Mouse (Mus musculus) subcutaneous adipose tissue, adult 2 months (tissue): ENCODE data around the gene Lrit3. TPM values are rescaled to one million over a fixed set of nuclear protein-coding genes. Genes with fewer than 3 reads are reported as not detected.

Source experiments
- polyA plus RNA-seq: library from polyadenylated mRNA; depleted of rRNA; stranded (reverse); fragments of >200 nt; gene quantifications from 2 replicates; pipeline ENCODE4 v1.2.3, GENCODE M21; 2012; ENCODE audit warnings: low replicate concordance; rRNA removed

The Lrit3 gene
- not detected in 2 replicates for polyA plus RNA-seq

DNA sequence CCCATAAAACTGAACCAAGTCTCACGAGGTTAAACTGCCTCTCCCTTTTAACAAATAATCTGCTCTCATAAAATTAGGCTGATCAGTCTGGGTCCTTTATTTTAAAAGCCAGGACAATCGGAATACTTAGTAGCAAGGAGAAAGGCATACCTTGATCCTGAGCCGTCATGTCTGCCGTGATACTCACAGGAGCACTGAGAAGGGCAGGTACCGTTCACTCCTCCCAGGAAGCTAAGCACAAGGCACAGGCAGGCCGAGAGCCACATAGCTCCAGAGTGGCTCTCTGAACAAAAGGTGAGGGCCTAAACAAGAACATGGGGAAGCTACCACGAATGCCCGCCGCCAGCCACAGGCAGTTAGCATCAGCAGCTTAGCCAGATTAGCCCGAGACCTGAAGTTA lies at the start of gene Lrit3:
Gene Lrit3 (minus strand): TSS at position 266 of the 400 bp plus-strand sequence.

DNA sequence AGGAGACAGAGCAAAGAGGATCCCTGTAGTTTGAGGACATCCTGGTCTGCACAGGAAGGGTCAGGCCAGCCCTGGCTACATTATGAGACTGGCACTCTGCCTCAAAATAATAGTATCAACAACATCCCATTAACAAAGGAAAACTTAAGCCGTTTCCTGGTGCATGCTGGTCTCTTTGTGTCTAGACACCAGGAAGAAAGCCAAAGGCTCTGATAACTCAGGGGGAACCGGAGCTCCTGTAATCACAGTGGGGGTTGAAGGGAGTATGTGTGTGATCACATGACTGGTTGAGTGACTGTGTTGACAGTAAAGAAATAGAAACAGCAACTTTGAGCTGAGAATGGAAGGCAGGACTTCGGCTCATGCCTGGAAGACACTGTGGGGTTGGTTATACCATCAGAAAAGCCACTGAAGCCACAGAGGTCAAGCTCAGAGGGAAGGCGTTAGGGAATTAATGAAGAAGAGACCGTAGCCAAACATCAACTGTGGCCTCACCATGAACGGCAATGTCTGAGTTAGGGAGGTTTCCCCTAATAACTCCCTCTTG lies 31.6 kb upstream of the Lrit3 start, which contains the start of gene Cfi:
Gene Cfi (plus strand): TSS at position 497 of the 547 bp plus-strand sequence.

DNA sequence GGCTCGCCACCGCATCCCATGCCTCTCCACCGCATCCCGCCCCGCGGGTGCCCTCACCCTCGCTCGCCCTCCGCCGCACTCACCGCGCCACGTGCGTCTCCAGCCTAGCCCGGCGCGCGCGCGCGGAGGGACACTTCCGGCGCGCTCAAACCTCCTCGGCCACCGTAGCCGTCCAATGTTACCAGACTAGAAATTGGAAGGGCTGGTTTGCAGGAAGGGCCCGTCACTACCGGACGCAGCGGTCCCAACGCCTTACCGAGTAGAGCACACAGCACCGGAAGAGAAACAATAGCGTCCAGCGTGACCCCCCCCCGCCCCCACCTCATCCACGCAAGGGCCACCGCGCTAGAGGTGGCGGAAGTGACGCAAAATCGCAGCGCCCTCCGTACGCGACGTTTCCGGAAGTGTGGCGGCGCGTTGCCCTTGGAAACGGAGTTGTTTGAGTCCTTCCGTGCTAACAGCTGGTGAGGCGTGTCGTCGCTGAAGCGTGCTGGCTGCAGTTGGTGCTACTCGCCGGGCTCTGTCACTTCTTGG lies 27.3 kb upstream of the Lrit3 start, which contains the start of gene Gar1:
Gene Gar1 (minus strand): TSS at position 362 of the 534 bp plus-strand sequence.

DNA sequence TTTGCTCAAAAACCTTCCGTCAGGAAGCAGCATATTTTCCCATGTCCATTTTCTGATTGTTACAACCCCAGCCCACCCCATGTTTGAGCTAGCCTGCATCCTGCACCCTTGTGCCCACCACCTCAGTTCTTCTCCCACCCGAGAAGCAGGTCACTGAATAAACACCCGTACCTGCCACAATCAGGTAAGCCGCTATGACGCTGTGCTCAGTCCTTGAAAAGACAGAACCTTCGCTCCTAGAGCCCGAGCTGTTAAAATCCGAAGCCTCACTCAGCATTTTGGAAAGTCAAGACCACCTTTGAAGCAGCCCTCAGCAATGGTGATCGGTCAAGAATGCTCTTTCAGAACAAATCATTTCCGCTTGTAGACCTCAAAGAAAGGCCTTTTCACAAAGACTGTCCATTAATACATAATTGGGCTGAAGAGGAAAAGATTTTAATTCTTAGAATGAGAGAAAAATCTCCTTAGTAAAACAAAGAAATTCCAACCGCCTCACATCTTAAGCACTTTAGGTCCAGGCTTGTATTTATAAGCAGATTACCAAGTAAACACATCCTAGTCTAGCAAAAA lies 18.5 kb upstream of the Lrit3 start, which contains the start of gene Rrh:
Gene Rrh (minus strand): TSS at position 382 of the 570 bp plus-strand sequence.

DNA sequence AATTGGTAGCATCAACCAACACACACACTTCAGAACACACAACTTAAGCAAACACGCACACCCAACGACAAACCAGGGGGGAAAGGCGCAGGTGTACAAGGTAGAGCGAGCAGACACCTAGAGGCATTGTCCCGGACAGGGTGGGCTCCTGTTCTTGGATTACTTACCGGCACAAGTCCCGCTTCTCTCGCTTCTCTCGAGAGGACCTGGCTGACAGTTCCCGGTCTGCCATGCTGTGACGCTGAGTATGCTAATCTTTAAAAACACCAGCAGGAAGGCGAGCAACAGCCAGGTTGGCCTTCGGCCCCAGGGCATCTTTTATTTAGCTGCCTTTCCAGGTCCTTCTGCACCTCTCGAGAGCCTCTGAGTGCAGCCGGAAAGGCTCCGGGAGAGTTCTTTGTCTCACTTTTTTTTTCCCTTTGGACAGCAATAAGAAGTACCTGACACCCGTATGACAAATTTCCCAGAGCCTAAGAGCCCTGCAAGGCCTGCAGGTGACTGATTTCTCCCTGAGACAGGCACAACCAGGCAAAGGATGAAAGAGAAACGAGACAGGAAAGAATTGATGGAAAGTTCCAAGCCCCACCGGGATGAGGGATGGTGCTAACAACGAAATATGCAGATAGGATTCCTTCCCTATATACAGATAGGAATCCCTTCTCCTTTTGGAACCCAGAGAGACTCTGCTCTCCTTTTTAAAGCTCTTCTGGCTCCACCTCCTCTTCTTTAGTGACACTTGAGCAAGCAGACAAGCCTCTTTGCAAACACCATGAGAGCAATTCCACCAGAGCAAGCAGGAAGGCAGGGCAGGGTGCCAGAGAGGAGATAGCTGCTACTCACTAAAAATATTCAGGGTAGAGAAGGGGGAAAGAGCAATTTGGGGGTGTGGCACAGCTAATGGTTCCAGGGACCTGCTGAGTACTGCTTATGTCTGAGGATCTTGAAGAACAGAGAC lies 48.9 kb downstream of the Lrit3 start, which contains the start of gene Egf:
Gene Egf (minus strand): TSS at position 667 of the 955 bp plus-strand sequence.

Other genes starting within 250 kb of the Lrit3 start
- 0.98 and 4.6 TPM in 2 replicates for gene Egf, start 48.7 kb downstream of the Lrit3 start, polyA plus RNA-seq
- gene Rrh, start 18.6 kb upstream of the Lrit3 start, polyA plus RNA-seq: 0.10 TPM in 1 of 2 replicates, not detected in the other
- gene Gar1, start 27.4 kb upstream of the Lrit3 start, polyA plus RNA-seq: 11.7 and 37.4 TPM in 2 replicates
- gene Cfi, start 31.9 kb upstream of the Lrit3 start, polyA plus RNA-seq: 0.85 and 11.9 TPM in 2 replicates
- gene Pla2g12a, start 74.6 kb upstream of the Lrit3 start, polyA plus RNA-seq: 63.5 and 83.3 TPM in 2 replicates
- 32.5 and 44.0 TPM in 2 replicates for gene Casp6, start 97.4 kb upstream of the Lrit3 start, polyA plus RNA-seq
- 7.3 and 13.9 TPM in 2 replicates for gene Mcub, start 166.2 kb upstream of the Lrit3 start, polyA plus RNA-seq